Mouse (Mus musculus): ENCODE data around the gene Rfx1.

The Rfx1 gene
- long read RNA-seq, experiment 1, partial matches to known transcripts = 1 of 1 reads
- long read RNA-seq, experiment 1, other reads (novel, unspliced or antisense) = 0 of 1 reads
- long read RNA-seq, experiment 2, partial matches to known transcripts = 2 of 4 reads
- long read RNA-seq, experiment 2, other reads (novel, unspliced or antisense) = 2 of 4 reads

DNA sequence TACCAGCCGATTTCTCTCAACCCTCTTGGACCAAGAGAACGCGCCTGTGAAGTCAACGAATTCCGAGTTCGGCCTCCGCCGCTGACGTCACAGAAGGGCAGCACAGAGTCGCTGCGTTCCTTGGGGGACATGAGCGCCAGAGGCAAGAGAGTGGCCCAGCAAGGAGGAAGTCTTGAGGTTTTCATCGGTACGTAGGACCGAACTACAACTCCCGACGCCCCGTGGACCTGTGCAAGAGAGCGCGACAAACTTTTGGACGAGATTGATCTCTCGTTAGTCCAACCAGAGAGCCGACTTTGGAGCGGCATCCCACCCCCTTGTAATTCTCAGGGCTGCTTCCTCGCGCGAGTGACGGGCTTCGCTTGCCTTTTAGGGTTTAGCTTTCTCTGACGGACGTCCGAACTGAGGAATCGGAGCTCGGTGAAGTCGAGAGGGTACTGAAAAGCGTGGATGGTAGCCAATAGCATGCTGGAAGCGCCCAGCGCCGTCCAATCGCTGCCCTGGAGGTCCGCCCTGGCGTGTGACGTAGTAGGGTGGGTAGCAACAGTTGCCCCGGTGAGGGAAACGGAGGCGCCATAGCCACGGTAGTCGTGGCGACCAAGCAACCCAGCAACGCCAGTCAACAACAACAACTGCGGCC is at the start of gene Rfx1:
Gene Rfx1 (plus strand): TSS at position 544 of the 640 bp plus-strand sequence.
- intact Hi-C loops (cut with DNase I) = no loop called here

DNA sequence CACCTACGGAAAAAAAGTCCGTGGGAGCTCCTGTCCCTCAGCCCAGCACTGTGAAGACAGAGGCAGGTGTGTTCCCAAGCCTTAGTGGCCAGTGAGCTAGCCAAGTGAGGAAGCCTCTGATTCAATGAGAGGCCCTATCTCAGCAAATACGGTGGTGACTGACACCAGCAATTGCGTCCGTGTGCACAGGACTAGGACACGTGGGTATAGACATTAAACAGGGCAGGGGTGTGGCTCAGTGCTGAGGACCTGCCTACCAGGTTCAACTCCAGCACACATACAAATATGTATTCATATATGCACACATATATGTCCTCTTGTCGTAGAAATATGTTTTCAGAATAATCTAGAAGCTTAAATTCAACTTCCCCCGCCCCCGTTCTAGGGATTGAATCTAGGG is 46.9 kb upstream of the Rfx1 start:
- intact Hi-C loops (cut with DNase I) = no loop called here

DNA sequence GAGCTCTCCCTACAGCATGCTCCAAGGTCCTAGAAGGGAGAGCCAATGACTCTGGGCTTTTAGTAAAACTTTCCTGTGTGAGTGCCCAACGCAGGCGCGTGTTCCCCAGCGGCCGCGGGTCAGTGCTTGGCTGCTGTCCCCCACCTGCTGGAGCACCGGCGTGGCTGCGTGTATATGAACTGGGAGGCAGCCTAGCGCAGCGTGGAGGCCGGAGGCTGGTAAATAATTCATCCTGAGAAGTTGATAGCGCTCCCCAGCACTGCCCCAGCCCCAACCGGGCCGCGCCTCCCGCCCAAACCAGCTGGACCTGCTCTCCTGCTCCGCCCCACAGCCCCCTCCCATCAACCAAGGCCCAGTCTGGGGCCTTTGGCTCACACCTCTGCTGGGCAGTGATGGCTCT is 45.5 kb upstream of the Rfx1 start, which contains the start of gene Palm3:
Gene Palm3 (plus strand): TSS at position 376 of the 400 bp plus-strand sequence.
- intact Hi-C loops (cut with DNase I) = no loop called here

DNA sequence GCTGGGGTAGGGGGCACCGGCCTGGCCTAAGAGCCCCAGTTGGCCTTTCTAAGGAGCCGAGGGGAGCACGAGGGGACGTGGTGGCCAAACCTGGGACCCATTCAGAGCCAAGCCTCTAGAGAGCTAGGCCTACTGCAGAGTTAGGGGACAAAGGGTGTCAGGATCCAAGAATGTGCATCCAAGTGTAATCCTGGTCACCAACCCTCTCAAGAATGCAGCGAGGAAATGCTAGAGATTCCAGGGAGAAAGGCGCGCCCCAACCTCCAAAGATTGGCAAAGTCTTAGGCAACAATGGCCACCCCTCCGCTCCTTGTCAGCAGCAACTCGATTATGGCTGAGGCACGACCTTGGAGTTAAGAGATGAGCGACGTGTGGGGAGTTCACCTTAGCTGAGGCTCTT is 45.1 kb upstream of the Rfx1 start:
- intact Hi-C loops (cut with DNase I) = no loop called here

DNA sequence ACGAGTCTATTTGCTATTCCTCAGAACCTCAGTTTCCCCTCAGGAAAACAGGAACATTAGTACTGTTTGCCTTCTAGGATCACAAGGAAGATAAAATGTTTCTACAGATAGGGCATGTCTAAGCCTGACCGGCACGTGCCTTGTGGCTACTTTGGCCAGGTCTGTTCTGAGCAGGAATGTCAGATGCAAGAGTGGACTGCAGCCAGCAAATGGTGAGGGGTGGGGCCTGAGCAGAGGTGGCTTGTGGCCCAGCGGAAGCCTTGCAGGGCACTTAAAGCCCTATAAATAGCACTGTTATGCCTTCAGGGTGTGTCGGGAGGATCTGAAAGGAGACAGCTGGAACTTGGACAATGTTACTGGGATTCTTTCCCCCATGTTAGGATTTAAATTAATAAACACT is 43.5 kb upstream of the Rfx1 start:
- intact Hi-C loops (cut with DNase I) = no loop called here

DNA sequence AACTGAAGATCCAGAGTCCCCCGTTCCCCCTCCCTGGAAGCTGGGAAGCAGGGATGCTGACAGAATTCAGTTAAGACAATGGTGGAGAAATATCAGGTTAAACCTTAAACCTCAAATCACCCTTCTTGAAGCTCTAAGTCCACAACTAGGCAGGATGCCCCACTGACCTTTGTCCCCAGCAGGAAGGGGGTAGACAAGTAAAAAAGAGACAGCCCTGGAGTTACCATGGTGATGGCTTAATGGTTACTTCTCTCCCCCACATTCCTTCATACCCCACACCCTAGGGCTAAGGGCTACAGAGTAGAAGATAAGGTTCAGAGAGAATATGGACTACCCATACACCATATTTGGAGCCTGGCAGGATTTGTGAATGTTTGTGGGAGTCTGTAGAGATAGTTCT is 43.0 kb upstream of the Rfx1 start:
- intact Hi-C loops (cut with DNase I) = no loop called here

DNA sequence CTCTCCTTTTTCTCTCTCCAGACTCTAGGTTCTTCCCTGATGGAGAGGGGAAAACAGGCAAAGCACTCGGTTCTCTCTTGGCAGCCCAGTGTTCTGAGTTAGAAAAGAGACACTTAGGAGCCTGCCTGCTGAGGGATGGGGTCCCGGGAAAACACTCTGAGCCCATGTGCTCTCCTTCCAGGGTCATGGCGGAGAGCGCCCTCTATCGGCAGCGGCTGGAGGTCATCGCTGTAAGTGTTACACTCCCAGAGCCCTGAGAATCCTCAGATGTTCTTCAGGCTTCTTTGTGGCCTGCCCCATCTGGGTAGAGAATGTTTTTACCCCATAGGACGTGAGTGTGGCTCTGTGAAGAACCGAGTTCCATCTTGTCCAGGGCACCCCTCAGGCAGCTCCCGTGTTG is 42.5 kb upstream of the Rfx1 start:
- intact Hi-C loops (cut with DNase I) = no loop called here

DNA sequence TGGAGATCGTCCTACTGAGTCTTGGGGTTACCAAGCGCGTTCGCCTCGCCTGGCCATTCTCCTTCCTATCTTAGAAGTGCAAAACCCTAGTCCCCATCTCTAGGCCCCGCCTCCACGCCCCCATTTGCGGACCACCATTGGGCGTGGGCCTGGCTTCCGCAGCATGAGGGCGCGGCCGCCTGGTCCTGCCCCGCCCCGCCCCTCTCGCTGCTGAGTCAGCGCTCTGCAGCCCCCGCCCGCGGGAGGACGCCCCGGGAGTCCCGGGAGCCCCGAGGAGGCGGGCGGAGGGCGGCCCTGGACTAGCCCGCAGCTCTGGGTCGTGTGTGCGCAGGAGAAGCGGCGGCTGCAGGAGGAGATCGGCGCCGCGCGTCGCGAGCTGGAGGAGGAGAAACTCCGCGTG is 40.8 kb upstream of the Rfx1 start:
- intact Hi-C loops (cut with DNase I) = no loop called here

DNA sequence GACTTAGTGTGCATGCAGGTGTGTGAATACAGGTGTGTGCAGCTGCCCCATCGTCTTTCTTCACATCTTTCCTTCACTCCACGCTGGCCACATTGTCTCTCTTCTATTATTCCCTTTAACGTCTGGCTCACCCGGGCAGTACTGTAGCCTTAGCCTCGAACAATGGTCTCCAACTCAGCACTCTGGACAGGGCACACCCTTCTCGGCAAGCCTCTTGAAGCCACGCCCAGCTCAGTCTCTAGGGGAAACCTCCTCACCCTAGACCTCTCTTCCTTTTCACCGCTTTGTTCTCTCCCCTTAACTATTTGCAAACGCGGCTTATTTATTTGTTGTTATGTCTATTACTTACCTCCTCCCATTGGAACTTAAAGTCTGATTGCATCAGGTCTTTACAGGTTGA is 39.2 kb upstream of the Rfx1 start:
- intact Hi-C loops (cut with DNase I) = no loop called here

DNA sequence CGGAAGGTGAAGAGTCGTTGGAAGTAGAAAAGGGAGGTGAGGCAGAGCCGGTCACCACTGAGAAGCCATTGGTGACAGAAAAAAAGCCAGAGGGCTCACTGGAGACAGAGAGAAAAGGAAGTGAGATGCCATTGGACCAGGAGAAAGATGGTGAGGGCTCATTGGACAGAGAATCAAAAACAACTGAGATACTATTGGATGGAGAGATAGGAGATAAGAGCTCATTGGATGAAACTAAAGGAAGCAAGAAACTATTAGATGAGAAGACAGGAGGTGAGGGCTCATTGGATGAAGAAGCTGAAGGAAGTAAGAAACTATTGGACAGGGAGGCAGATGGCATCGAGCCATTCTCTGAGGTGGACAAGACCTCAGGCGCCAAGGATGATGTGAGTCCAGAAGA is 37.4 kb upstream of the Rfx1 start:
- intact Hi-C loops (cut with DNase I) = no loop called here

DNA sequence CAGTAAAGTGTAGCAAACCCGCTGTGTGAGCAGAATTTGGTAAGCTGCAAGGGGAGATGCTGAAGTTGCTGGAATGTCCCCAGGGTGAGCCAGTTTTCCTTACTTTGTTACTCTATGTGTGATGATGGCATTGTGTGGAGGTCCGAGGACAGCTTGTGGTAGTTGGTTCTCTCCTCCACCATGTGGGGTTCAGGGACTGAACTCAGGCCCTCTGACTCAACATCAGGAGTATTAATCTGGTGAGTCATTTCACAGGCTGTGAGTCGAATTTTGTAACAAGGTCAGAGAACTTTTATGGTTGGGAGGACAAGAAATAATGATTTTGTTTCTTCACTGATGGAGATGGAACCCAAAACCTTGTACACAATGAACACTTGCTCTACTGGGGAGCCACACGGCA is 33.9 kb upstream of the Rfx1 start:
- intact Hi-C loops (cut with DNase I) = no loop called here

DNA sequence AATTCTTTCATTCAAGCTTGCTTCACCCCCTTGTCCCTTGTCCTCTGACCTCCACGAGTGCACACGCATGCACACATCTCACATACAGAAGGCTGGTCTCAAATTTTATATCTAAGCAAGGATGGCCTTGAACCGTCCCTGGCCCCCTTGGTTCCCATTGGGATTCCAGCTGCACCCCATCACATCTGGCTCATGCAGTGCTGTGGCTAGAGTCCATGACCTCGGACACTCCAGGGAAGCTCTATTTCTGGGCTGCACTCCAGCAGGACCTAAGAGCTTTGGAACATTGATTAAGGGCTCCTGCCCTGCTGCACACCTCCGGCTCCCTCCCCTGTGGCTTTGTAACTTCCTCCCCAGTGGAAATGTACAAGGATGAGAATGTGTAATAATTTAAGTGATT is 28.6 kb upstream of the Rfx1 start:
- intact Hi-C loops (cut with DNase I) = loop anchor here (5.0 kb wide), 2 partner anchors 144 to 319 kb away; no protein-coding TSS in a partner anchor

DNA sequence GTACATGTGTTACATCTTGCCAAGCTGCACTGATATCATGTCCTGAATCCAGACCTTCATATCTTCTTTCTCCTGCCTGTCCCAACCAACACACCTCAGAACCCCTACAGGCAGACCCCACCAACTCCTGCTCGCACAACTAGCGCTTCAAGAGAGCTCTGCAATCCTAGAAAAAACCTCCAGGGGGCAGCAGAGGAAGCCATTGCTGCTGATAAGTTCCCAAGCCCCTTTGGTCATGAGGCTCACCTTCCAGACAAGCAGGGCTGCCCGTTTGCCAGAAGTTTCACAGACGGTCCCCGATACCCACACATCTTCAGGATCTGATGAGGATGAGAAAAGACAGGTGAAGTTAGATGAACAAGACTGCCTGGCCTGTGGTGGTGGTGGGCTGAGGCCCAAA is 27.6 kb upstream of the Rfx1 start:
- intact Hi-C loops (cut with DNase I) = loop anchor here (5.0 kb wide), 2 partner anchors 143 to 318 kb away; no protein-coding TSS in a partner anchor

DNA sequence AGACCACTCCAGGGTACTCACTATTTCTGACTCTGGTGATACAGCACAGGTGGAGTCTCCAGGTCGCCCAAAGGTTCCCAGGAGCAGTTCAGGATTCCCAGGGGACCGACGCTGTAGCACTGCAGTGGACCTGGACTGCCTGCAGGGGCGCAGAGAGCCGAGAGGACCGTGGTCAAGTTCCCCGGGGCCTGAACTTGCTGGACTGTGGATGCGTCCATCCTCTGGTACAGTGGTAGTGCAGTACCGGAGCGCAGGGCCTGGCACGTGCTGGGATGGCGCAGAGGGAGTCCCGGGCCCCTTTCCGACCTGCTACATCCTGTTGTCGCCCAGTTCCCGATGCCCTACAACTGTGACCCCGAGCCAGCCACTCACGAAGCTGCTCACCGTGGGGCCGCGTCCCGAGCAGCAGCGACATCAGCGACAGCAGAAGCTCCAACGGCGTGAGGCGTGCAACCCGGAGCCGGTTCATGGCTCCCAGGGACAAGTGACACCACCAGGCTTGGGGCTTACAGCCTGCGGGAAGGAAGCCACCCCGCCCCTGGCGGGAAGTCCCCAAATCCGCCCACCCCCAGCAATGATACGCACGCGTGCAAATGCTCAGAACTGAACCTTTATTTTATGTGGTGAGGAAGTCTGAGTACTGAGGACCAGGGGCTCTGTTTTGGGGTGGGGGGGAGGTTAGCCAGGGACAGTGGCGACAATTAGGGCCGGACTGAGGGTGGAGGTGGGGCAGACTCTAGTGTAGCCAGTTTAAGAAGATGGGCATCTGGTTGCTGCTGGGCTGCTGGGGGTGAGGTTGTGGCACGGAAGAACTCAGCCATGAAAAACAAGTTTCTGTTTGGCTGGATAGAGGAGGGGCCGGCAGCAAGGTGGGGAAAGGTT is 24.3 kb upstream of the Rfx1 start, which contains the start of gene Il27ra:
Gene Il27ra (minus strand): TSS at position 524 of the 882 bp plus-strand sequence.
- intact Hi-C loops (cut with DNase I) = loop anchor here (5.0 kb wide), 1 partner anchor 60 kb away; the partner anchor contains the start of gene Dcaf15

DNA sequence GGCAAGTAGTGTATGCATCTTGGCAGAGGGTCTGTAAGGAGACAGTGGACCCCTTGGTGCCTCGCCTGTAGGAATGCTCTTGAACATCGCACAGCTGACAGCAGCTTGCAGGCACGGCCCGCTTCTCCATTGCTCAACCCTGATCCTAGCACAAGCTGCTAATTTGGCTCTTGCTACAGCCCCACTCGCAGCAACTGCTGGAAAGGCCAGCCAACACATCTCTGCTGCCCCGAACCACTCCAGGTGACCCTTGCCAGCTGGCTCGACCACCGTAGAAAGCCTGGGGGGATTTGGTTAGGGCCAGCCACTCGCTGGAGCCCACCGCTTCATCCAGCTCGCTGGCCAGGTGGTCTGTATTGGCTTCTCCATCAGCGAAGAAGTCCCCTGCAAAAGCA is 23.7 kb upstream of the Rfx1 start:
- intact Hi-C loops (cut with DNase I) = loop anchor here (5.0 kb wide), 1 partner anchor 59 kb away; the partner anchor contains the start of gene Dcaf15

DNA sequence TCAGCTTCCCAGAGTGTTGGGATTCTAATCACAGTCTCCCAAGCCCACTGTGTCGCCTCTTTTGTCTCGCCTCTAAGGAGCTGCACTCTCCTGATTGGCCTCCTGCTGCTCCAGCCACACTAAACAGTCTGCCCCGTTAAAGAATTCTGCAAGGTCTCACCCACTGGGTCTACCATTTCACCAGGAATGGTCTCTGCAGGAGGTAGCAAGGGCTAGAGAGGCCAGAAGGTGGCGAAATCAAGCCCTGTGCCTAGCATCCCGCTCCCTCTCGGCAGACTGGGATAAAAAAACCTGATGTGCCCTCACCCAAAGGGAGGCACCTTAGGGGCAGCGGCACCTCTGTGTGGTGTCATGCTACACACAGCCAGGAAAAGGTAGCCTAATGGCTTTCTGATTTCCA is 22.5 kb upstream of the Rfx1 start:
- intact Hi-C loops (cut with DNase I) = loop anchor here (5.0 kb wide), 1 partner anchor 58 kb away; the partner anchor contains the start of gene Dcaf15

DNA sequence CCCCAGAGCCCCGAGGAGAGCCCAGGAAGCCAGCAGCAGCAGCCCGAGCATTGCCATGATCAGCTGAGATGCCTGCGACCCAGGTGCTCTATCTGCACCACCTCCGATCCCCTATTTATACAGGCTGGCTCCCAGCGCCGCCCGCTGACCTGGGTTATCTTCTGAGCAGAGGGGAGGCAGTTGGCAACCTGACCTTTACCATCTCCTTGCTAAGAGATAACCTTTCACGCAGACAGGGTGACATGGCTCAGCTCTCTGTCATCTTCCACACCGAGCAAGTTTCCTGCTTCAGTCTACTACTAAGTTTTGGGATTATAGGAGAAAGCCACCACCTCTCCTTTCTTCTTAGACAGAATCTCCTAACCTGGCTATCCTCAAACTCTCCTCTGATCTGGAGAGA is 21.7 kb upstream of the Rfx1 start, which contains the start of gene Rln3:
Gene Rln3 (minus strand): TSS at position 101 of the 400 bp plus-strand sequence.
- intact Hi-C loops (cut with DNase I) = loop anchor here (5.0 kb wide), 1 partner anchor 57 kb away; the partner anchor contains the start of gene Dcaf15

DNA sequence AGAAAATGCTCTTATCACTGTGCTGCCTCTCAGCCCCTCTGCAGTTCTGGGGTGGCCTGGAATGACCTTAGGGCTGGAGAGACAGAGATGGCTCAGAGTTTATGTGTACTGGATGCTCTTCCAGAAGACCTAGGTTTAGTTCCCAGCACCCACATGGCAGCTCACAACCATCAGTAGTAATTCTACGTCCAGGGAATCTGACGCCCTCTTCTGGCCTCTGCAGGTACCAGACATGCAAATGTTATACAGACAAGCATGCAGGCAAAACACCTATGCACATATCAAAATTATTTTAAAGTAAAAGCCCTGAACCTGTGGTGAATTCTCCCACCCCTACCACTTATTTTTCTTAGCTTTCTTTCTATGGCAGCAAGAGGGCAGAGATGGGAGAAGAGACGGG is 20.1 kb upstream of the Rfx1 start:
- intact Hi-C loops (cut with DNase I) = no loop called here

DNA sequence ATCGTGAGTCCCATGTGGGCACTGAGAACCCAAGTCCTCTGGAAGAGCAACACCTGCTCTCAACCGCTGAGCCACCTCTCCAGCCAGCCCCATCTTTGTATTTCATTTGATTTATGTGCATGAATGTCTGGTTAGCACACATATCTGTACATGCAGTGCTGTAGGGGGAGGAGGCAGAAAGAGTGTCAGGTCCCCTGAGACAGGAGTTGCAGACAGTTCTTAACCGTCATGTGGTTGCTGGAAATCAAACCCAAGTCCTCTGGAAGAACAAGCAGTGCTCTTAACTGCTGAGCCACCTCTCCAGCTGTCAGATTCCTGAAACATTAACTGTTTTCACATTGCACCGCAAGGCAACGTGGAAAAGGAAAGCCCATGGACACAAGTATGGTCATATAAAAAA is 18.5 kb upstream of the Rfx1 start:
- intact Hi-C loops (cut with DNase I) = no loop called here

DNA sequence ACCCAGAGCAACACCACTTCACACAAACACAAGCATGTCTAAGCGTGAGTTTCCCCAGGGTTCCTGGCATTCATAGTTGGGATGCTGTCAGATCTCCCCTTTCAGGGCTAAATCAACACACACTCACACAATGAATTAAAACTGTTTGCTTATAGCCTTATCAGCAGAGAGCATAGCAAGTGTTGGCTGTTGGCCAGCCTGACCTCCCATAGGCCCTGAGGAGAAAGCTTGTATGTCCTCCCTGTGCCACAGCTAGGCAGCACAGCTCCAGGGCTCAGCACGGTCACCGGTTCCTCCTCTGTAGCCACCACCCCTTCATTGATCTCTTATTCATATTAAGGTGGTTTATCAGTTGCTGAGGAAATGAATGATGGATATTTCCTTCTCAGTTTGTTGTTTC is 13.9 kb upstream of the Rfx1 start:
- intact Hi-C loops (cut with DNase I) = no loop called here

DNA sequence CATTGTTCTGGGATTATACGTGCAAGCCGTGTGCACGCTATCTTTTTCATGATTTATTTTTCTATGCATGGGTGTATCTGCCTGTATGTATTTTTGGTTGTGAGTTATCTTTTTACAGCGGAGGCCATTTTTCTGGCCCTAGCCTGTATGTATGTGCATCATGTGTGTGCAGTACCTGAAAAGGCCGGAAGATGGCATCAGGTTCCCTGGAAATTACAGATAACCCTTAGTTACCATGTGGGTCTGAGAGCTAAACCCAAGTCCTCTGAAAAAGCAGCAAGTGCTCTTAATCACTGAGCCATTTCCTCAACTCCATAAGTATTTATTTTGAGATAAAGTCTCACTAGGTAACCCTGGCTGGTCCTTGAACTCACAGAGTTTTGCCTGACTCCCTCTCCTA is 13.4 kb upstream of the Rfx1 start:
- intact Hi-C loops (cut with DNase I) = no loop called here

DNA sequence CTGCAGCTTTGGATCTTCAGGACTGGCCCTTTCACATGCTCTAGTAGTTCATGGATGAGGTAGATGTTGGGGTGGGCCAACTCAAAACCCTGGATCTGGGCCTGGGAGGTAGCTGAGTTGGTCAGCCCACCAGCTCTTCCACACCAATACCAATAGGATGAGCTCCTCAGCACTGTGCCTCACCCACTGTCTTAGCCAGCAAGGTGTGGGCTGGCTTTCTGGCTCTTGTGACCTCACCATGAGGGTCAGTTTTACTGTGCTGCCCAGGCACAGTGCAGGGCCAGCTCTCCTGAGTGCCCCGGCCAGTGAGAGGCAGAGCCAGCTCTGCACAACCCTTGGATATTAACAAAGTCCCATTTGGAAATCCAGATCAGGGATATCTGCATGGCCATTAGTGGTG is 8.8 kb upstream of the Rfx1 start:
- intact Hi-C loops (cut with DNase I) = no loop called here
